Mouse (Mus musculus) Patski (cell line): ENCODE measurements around the gene Cc2d1a. TPM values are rescaled to one million over a fixed set of nuclear protein-coding genes. Genes with fewer than 3 reads are reported as not detected.
A peak's percentile ranks its signal among the peaks of the same experiment; 100 is the strongest.

ENCODE experiments used
- ATAC-seq: fragments of 100-300 bp; one replicate; pipeline ENCODE4 v1.8.0; 2021
- CTCF ChIA-PET: fragments of 350-600 bp; sonication (Branson Sonifier 250); formaldehyde crosslinking; loops from one replicate; lab custom pipeline; 2022; ENCODE audit warnings: inconsistent platforms; lab: Charles Lee
- POLR2A ChIA-PET: fragments of 350-600 bp; sonication (Branson Sonifier 250); formaldehyde crosslinking; loops from one replicate; lab custom pipeline; 2022; ENCODE audit warnings: antibody characterized with exemption, inconsistent platforms; lab: Charles Lee
- DNase-seq: peaks from one replicate; pipeline ENCODE4 v3.0.0-alpha.2; 2011; ENCODE audit warnings: low read depth, low spot score
- H3K27me3 ChIP-seq: fragments of 371-371 bp; one replicate; pipeline ENCODE4 v1.5.1; 2021
- CTCF ChIP-seq: fragments of 100-300 bp; IDR thresholded peaks from one replicate; pipeline ENCODE4 v1.5.1; 2021
- in situ Hi-C: fragments of 300-500 bp; cut with MboI; formaldehyde crosslinking; loops from 3 replicates; pipeline ENCODE4 v1.11.1; 2018; ENCODE audit warnings: low pct_unique_long_range_greater_than_20kb, mixed read lengths
- polyA plus RNA-seq: library from polyadenylated mRNA; unstranded; gene quantifications from one replicate; pipeline ENCODE4 v1.2.3, GENCODE M21; 2021

The Cc2d1a gene
- polyA plus RNA-seq, 1 experiment from 2014 or later: 54.7 TPM

DNA sequence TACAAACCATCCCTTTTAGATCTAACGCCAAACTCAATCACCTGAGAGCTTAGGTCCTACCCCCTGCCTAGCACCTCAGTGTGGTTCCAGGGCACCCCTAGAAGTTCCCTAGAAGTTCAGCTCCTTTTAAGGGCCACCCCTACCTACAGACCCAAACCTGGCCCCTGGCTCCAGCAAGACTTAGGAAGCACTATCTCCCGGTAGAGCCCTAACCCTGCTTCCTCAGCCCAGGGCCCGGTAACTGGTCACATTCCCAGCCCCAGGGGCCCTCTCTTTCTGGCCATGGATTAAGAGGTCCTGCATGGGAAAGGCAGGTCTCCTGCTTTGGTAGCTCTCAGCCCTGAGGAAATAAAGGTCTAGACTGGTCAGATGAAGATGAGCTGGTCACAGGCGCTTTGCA, 32.2 kb upstream of the Cc2d1a start:
- in situ Hi-C loops: loop anchor here (10.0 kb wide), 1 partner anchor 175 kb away; the partner anchor contains the start of gene 1700067K01Rik
- no peak for ATAC-seq
- no peaks in the 10 kb centered on the region for H3K27me3 ChIP-seq
- TF ChIP-seq CTCF: no peak
- DNase-seq: no peak
- CTCF ChIA-PET: interaction anchor here (1.2 kb wide), 1 partner anchor 140 kb away, joined by 3 read pairs; no protein-coding TSS in a partner anchor
- POLR2A ChIA-PET: interaction anchor here (0.5 kb wide), 1 partner anchor 136 kb away, joined by 3 read pairs; no protein-coding TSS in a partner anchor

- DNase-seq (no peak), ATAC-seq (no peak)
- ChIA-PET CTCF (no interaction called here), POLR2A (no interaction called here)
- TF ChIP-seq CTCF: no peak
- in situ Hi-C loops: loop anchor here (10.0 kb wide), 1 partner anchor 174 kb away; the partner anchor contains the start of gene 1700067K01Rik
- H3K27me3 ChIP-seq: no peaks in the 10 kb centered on the region
Measured at GRCm38 (mm10) chr8:84178592-84178991, 30.9 kb upstream of the Cc2d1a start.

DNA sequence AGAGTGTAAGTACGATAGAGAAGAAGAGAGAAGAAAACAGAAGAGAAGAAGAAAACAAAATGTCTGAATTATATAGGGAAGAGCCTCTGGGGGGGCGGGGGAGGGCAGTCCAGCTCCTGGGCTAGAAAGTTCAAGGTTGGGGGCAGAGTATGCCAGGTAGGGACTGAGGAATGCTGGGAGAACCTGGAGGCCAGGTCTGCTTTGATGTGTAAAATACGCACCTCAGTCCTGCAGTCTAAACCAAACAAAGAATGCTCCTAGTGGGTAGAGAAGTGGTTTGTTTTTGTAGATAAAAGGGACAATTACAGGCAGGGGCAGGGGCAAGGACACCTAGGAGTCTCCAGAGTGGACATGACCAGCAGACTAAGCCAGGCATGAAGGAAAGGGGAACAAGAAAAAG, 29.7 kb upstream of the Cc2d1a start:
- in situ Hi-C loops: loop anchor here (10.0 kb wide), 1 partner anchor 173 kb away; the partner anchor contains the start of gene 1700067K01Rik
- DNase-seq (no peak), ATAC-seq (no peak)
- ChIA-PET POLR2A (interaction anchor here (0.6 to 0.8 kb wide), 2 partner anchors 89 to 167 kb away, joined by 3 to 6 read pairs; no protein-coding TSS in a partner anchor), CTCF (no interaction called here)
- H3K27me3 ChIP-seq: no peaks in the 10 kb centered on the region
- TF ChIP-seq CTCF: no peak

DNA sequence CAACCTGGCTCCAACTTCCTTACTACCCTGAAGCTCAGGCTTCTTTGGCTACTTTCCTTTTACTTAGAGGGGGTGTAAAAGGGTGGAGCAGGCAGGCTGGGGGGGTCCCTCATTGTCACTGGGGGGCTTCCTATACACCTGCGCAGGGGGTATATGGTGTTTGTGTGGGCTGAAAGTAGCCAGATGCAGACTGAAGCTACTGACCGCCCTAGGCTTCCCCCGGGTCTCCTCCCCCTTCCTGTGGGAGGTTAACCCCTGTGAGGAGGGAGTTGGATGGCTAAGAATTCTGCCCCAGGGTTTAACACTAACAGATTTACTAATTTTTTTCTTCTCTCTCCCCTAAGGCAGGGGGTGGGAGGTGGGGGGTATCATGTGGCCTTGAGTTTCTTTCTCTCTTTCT, 28.8 kb upstream of the Cc2d1a start:
- POLR2A ChIA-PET: interaction anchor here (0.6 to 0.8 kb wide), 2 partner anchors 90 to 167 kb away, joined by 3 to 6 read pairs; no protein-coding TSS in a partner anchor
- no peaks in the 10 kb centered on the region for H3K27me3 ChIP-seq
- in situ Hi-C loops: loop anchor here (10.0 kb wide), 1 partner anchor 172 kb away; the partner anchor contains the start of gene 1700067K01Rik
- DNase-seq: no peak
- TF ChIP-seq CTCF: no peak
- no peak for ATAC-seq
- CTCF ChIA-PET: interaction anchor here (0.8 to 1.5 kb wide), 2 partner anchors 9 kb away, joined by 3 read pairs; no protein-coding TSS in a partner anchor

- peak; percentile 85 for TF ChIP-seq CTCF
- ATAC-seq (no peak), DNase-seq (no peak)
- H3K27me3 ChIP-seq: no peaks in the 10 kb centered on the region
- POLR2A ChIA-PET: interaction anchor here (0.5 to 1.5 kb wide), 3 partner anchors 9 to 43 kb away, joined by 3 read pairs; no protein-coding TSS in a partner anchor
- in situ Hi-C loops: loop anchor here (5.0 to 10.0 kb wide), 2 partner anchors 137 to 169 kb away; partner anchors contain the start of gene 1700067K01Rik
- CTCF ChIA-PET: interaction anchor here (0.9 to 2.0 kb wide), 7 partner anchors 9 to 135 kb away, joined by 3 to 6 read pairs (median 3); no protein-coding TSS in a partner anchor
Measured at GRCm38 (mm10) chr8:84173861-84174260, 26.1 kb upstream of the Cc2d1a start.

DNA sequence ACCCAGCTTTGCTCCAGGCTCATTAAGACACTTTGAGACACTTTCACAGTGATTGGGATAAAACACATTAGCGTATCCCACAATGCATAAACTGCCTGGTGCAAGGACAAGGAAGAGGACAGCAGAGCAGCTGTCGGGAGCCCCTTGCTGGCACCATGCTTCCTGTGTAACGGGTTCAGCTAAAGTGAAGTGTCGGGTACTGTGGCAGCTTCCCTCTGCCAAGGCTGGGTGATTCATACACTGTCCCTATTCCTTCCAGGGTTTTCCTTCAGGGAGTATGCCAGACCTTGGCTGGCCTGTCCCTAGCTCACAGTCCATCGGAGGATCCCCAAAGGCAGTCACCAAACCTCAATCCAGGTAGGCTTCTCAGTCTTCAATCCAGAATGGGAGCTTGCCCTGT, 22.4 kb upstream of the Cc2d1a start:
- in situ Hi-C loops: loop anchor here (5.0 to 10.0 kb wide), 2 partner anchors 133 to 165 kb away; partner anchors contain the start of gene 1700067K01Rik
- ChIA-PET POLR2A (interaction anchor here (0.6 kb wide), 1 partner anchor 426 kb away, joined by 4 read pairs; no protein-coding TSS in a partner anchor), CTCF (interaction anchor here (1.4 kb wide), 1 partner anchor 160 kb away, joined by 4 read pairs; no protein-coding TSS in a partner anchor)
- no peaks in the 10 kb centered on the region for H3K27me3 ChIP-seq
- TF ChIP-seq CTCF: no peak
- DNase-seq: no peak
- no peak for ATAC-seq

DNA sequence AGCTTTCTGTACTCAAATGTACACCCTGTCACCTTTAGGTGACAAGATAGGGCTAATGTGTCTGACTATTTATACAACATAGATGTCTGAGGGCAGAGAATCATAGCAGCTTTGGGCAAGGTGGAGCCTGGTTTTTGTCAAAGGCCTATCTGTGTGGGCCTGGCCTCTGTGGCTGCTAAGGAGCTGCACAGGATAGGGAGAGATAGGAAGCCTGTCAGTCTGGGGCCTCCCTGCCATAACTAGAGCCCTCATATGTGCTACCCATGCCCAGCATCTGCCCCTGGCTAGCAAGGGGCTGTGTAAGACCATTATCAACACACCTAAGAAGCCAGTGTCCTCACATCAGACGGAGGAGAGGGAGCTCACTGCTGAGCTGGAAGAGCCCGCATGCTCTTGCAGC, 20.0 kb upstream of the Cc2d1a start:
- POLR2A ChIA-PET: no interaction called here
- in situ Hi-C loops: no loop called here
- CTCF ChIA-PET: interaction anchor here (0.9 to 3.9 kb wide), 3 partner anchors 8 to 64 kb away, joined by 3 to 16 read pairs (median 3); no protein-coding TSS in a partner anchor
- TF ChIP-seq CTCF: no peak
- DNase-seq (no peak), ATAC-seq (no peak)
- no peaks in the 10 kb centered on the region for H3K27me3 ChIP-seq

GRCm38 (mm10) chr8:84157620-84158019, 9.9 kb upstream of the Cc2d1a start:
- H3K27me3 ChIP-seq: no peaks in the 10 kb centered on the region
- ChIA-PET POLR2A (no interaction called here), CTCF (interaction anchor here (1.4 to 5.0 kb wide), 3 partner anchors 9 to 118 kb away, joined by 3 to 16 read pairs (median 5); partner anchors contain the start of gene Cc2d1a)
- in situ Hi-C loops: no loop called here
- no peak for ATAC-seq
- no peak for DNase-seq
- no peak for TF ChIP-seq CTCF

GRCm38 (mm10) chr8:84149181-84149580, 1.4 kb upstream of the Cc2d1a start:
- no peak for DNase-seq
- H3K27me3 ChIP-seq: no peaks in the 10 kb centered on the region
- CTCF ChIA-PET: no interaction called here
- in situ Hi-C loops: no loop called here
- no peak for ATAC-seq
- no peak for TF ChIP-seq CTCF
- POLR2A ChIA-PET: interaction anchor here (0.6 to 0.7 kb wide), 2 partner anchors 114 to 509 kb away, joined by 3 to 8 read pairs; no protein-coding TSS in a partner anchor

DNA sequence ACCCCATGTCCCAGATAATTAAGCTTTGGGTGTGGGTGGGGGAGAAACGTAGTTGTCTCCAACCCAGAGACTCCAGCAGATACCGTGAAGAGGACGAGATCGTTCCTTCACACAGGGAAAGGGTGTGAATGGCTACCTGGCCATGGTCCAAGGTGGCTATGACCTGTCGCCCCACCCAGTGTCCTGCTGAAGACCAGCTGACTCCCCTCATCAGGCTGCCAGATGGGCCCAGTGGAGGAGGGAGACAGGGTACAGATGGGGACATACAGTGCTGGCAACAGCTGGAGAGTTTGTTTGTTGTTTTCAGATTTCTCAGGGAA, 755 bp upstream of the Cc2d1a start:
- in situ Hi-C loops: no loop called here
- ChIA-PET POLR2A (interaction anchor here (0.6 kb wide), 1 partner anchor 510 kb away, joined by 8 read pairs; no protein-coding TSS in a partner anchor), CTCF (no interaction called here)
- no peak for TF ChIP-seq CTCF
- DNase-seq (no peak), ATAC-seq (no peak)
- H3K27me3 ChIP-seq: no peaks in the 10 kb centered on the region
